Mouse (Mus musculus) liver, embryonic 14.5 days (tissue): ENCODE data around the gene Gm16253. TPM values are rescaled to one million over a fixed set of nuclear protein-coding genes. Genes with fewer than 3 reads are reported as not detected.

ENCODE experiments used
- ATAC-seq: fragments of 200-750 bp; cut with Nextera tagmentation; 2 replicates; pipeline ENCODE4 v1.8.0; 2017; ENCODE audit warnings: moderate number of reproducible peaks, mild to moderate bottlenecking, moderate library complexity; ENCODE audit not compliant: insufficient read depth
- DNase-seq, 3 experiments: peaks; one replicate each; pipeline ENCODE4 v3.0.0-alpha.2; 2012 to 2013; ENCODE audit warnings: low read depth in 3 of 3, low spot score in 3 of 3
- H3K27ac ChIP-seq: fragments of 300-500 bp; sonication (generic); 2 replicates; pipeline ENCODE4 v1.5.1; 2014; ENCODE audit warnings: moderate library complexity, mild to moderate bottlenecking, control low read depth, inconsistent platforms
- H3K27me3 ChIP-seq: fragments of 300-500 bp; sonication (generic); 2 replicates; pipeline ENCODE4 v1.6.1; 2014; ENCODE audit warnings: mild to moderate bottlenecking, low read length, moderate library complexity; ENCODE audit not compliant: control insufficient read depth, insufficient read depth
- H3K36me3 ChIP-seq: fragments of 300-500 bp; sonication (generic); replicated peaks from 2 replicates; pipeline ENCODE4 v1.6.1; 2014; ENCODE audit warnings: low read depth; ENCODE audit not compliant: control insufficient read depth, insufficient read depth
- H3K4me1 ChIP-seq, 2 experiments: fragments of 200-500 bp in 1 of 2; fragments of 300-500 bp in 1 of 2; sonication (generic) in 1 of 2; replicated peaks; 2 replicates each; pipeline ENCODE4 v1.6.1; 2012 to 2014; ENCODE audit warnings: antibody characterized with exemption in 1 of 2, inconsistent platforms in 1 of 2, low read length in 1 of 2; ENCODE audit not compliant: control insufficient read depth in 2 of 2, insufficient read depth in 2 of 2
- H3K4me2 ChIP-seq: fragments of 300-500 bp; sonication (generic); 2 replicates; pipeline ENCODE4 v1.6.1; 2014; ENCODE audit warnings: low read depth, mild to moderate bottlenecking, control low read depth, moderate library complexity
- H3K4me3 ChIP-seq, 2 experiments: fragments of 200-500 bp in 1 of 2; fragments of 300-500 bp in 1 of 2; sonication (generic) in 1 of 2; 2 replicates each; pipeline ENCODE4 v1.5.1; 2012 to 2014; ENCODE audit warnings: low read depth in 2 of 2, low read length in 2 of 2, mild to moderate bottlenecking in 2 of 2, control low read depth in 1 of 2, inconsistent platforms in 1 of 2, moderate library complexity in 1 of 2; ENCODE audit not compliant: insufficient read depth in 1 of 2
- H3K9ac ChIP-seq: fragments of 300-500 bp; sonication (generic); replicated peaks from 2 replicates; pipeline ENCODE4 v1.6.1; 2014; ENCODE audit warnings: mild to moderate bottlenecking, control low read depth, moderate library complexity
- H3K9me3 ChIP-seq: fragments of 300-500 bp; sonication (generic); 2 replicates; pipeline ENCODE4 v1.6.1; 2016; ENCODE audit warnings: low read length, mixed read lengths; ENCODE audit not compliant: control insufficient read depth
- CTCF ChIP-seq: IDR thresholded peaks from 2 replicates; pipeline ENCODE4 v1.5.1; 2016; ENCODE audit warnings: antibody characterized with exemption, low read depth, control low read depth
- EP300 ChIP-seq: IDR thresholded peaks from 2 replicates; pipeline ENCODE4 v1.6.1; 2016; ENCODE audit warnings: antibody characterized with exemption, low read depth
- WGBS: fragments of 180-500 bp; shearing (Covaris S2); extraction: QIAGEN DNeasy Blood & Tissue Kit; methylation state at CpG from one replicate; pipeline ENCODE4 v1.1.7; 2014; ENCODE audit not compliant: insufficient replicate concordance; 5-methylcytosine and 5-hydroxymethylcytosine counted together
- polyA plus RNA-seq, 2 experiments: library from polyadenylated mRNA; depleted of rRNA in 1 of 2; stranded (reverse) in 1 of 2; unstranded in 1 of 2; fragments of >200 nt; fragmentation: Nextera tagmentation in 1 of 2; extraction: Ambion mirVana in 1 of 2; gene quantifications; 2 replicates each; pipeline versions ENCODE4 v1.2.1 to v1.2.3; 2012 to 2014

Gene Gm16253
- polyA plus RNA-seq, 2 experiments, result not detected

- H3K4me2 ChIP-seq, result no peak overlapping the region
- H3K36me3 ChIP-seq, result no peaks in the 10 kb centered on the region
- ATAC-seq, result no peak
- H3K27me3 ChIP-seq, result no peaks in the 10 kb centered on the region
- no peaks in the 10 kb centered on the region for H3K9me3 ChIP-seq
- WGBS, result 81% methylated on average over 12 of the region's 12 CpGs
- TF ChIP-seq EP300, result no peak
- TF ChIP-seq CTCF, result no peak
- no peak overlapping the region for H3K4me3 ChIP-seq
- DNase-seq, result no peak
- no peak overlapping the region for H3K27ac ChIP-seq
- H3K9ac ChIP-seq, result no peak overlapping the region
- peaks cover 13 to 25% of the 10 kb centered on the region in 2 experiments for H3K4me1 ChIP-seq
Measured at GRCm38 (mm10) chr3:96578561-96579238, 1.9 kb downstream of the Gm16253 start.

DNA sequence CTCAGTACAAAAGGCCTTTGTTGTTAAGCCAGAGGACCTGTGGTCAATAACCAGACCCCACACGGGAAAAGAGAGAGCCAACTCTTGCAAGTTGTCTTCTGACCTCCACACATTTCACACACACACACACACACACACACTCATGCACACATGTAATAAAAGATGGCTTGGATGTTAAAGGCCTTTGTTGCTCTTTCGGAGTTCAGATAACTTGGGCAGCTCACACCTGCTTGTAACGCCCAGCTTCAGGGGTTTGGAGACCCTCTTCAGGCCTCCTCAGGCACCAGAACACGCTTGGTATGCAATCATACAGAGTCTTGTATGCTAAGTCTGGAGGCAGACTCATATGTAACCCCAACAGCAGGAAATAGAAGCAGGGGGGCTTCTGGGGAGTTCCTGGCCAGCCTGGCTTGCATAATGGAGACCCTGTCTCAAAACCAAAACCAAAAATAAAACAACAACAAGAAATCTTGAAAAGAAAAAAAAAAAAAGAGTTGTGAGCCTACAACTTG, 2.5 kb downstream of the Gm16253 start:
- peak overlapping the region; percentile 45; the same call in 1 of the 2 replicates for H3K4me2 ChIP-seq
- no peak overlapping the region for H3K9ac ChIP-seq
- no peaks in the 10 kb centered on the region for H3K36me3 ChIP-seq
- no peaks in the 10 kb centered on the region for H3K9me3 ChIP-seq
- 63% methylated on average over 4 of the region's 4 CpGs for WGBS
- no peaks in the 10 kb centered on the region for H3K27me3 ChIP-seq
- H3K27ac ChIP-seq, result no peak overlapping the region
- DNase-seq (no peak), ATAC-seq (no peak)
- no peak overlapping the region for H3K4me3 ChIP-seq
- H3K4me1 ChIP-seq, result peaks cover 13 to 25% of the 10 kb centered on the region in 2 experiments
- TF ChIP-seq EP300, result no peak
- no peak for TF ChIP-seq CTCF

DNA sequence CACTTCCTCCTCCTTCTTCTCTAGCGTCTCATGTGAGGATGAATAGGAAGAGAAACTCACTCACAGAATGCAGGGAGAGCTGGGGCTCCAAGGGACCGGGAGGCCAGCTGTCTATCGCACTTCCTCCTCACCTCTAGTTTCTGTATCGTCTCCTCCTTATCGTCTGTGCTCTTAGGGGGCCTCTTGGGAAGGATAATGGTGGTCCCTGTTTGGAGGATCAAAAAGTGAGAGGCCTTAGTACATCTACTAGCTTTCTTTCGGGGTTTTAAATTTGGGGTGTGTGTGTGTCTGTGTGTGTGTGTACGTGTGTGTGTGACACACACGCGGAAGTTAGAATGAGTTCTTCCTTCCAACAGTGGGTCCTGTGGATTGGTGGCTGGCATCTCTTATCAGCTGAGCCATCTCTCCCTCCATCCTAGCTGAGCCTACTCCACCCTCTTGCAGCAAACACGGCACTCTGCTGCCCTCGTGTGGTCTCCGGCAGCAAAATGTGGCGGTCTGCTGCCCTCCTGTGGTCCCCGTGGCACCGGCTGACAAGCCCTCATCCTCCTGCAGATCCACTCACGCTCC, 3.2 kb downstream of the Gm16253 start:
- no peak overlapping the region for H3K4me3 ChIP-seq
- peak overlapping the region; percentile 45 for H3K4me2 ChIP-seq
- H3K27me3 ChIP-seq, result no peaks in the 10 kb centered on the region
- H3K9me3 ChIP-seq, result no peaks in the 10 kb centered on the region
- DNase-seq (peak; percentile 78 to 89 (median 80)), ATAC-seq (peak; percentile 60)
- H3K4me1 ChIP-seq, result peaks cover 13 to 25% of the 10 kb centered on the region in 2 experiments
- no peak for TF ChIP-seq EP300
- TF ChIP-seq CTCF, result peak; percentile 100
- no peaks in the 10 kb centered on the region for H3K36me3 ChIP-seq
- no peak overlapping the region for H3K27ac ChIP-seq
- 4% methylated on average over 16 of the region's 16 CpGs for WGBS
- no peak overlapping the region for H3K9ac ChIP-seq

- DNase-seq, result no peak
- no peak for ATAC-seq
- Histone ChIP-seq H3K27me3 (no peaks in the 10 kb centered on the region), H3K9me3 (no peaks in the 10 kb centered on the region), H3K4me3 (no peak overlapping the region), H3K4me2 (no peak overlapping the region), H3K9ac (no peak overlapping the region), H3K36me3 (no peaks in the 10 kb centered on the region), H3K27ac (no peak overlapping the region), H3K4me1 (peaks cover 13 to 19% of the 10 kb centered on the region in 2 experiments)
- 52% methylated on average over 6 of the region's 6 CpGs for WGBS
- TF ChIP-seq CTCF (no peak), EP300 (no peak)
Measured at GRCm38 (mm10) chr3:96581141-96581540, 4.4 kb downstream of the Gm16253 start.

DNA sequence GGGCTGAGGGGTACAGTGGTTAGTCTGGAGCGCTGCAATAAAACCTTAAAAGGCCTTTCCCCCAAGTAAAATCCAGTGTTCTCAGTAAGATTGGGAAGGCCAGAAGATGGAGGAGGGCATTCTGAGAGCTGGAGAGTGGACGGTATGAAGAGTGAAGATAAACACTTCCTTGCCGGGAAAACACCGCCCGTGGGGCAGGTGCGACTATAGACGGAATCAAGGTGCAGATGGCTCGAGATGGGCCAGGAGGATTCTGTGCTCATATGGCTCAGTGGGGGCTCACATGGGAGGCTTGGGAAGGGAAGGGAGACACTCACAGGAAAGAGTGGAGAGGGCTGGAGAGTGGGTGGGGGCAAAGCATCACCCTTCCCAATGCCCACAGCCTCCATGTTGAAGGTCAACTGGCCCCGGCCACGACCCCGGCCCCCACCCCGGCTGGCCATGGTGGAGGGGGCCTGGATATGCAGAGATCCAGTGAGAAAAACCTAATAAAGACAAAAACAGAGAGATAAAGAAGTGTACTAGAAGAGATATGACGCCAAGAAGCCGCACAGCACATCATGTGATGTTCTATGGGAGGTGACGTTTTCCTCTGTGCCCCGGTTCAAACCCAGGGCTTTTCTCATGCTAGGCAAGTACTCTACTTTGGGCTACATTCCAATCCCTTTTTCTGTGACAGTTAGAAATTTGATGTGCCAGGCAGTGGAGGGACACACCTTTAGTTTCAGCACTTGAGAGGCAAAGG, 5.2 kb downstream of the Gm16253 start:
- no peak overlapping the region for H3K4me2 ChIP-seq
- H3K27me3 ChIP-seq, result no peaks in the 10 kb centered on the region
- no peaks in the 10 kb centered on the region for H3K36me3 ChIP-seq
- DNase-seq (no peak), ATAC-seq (no peak)
- H3K4me1 ChIP-seq, result peaks cover 8 to 12% of the 10 kb centered on the region in 2 experiments
- no peak overlapping the region for H3K27ac ChIP-seq
- H3K4me3 ChIP-seq, result no peak overlapping the region
- TF ChIP-seq CTCF (no peak), EP300 (no peak)
- 81% methylated on average over 16 of the region's 16 CpGs for WGBS
- no peak overlapping the region for H3K9ac ChIP-seq
- H3K9me3 ChIP-seq, result no peaks in the 10 kb centered on the region
